Comparison of ENCODE assay signal across 11 mouse cellular contexts in genomic region chr1:57941734-57942133, GRCm38 (mm10).
"Had no signal": no experiment of that assay in that cellular context is flagged by ENCODE, and none has a peak within 500 bp of the region (broad histone marks: within the 10 kb centered on the region; RNA-seq: fewer than 3 reads in every experiment).

No protein-coding gene starts in this region.

- H3K9me3 ChIP-seq: kidney, embryonic 15.5 days; limb, embryonic 15.5 days; liver, embryonic 12.5 days; neural tube, embryonic 12.5 days had no signal

- H3K4me2 ChIP-seq: kidney, embryonic 15.5 days; limb, embryonic 15.5 days; liver, embryonic 12.5 days; lung, embryonic 14.5 days; neural tube, embryonic 12.5 days had no signal

- H3K4me3 ChIP-seq: kidney, embryonic 15.5 days; limb, embryonic 15.5 days; liver, embryonic 12.5 days; neural tube, embryonic 12.5 days had no signal

- ATAC-seq: liver, embryonic 12.5 days had no signal

- H3K27ac ChIP-seq: kidney, embryonic 15.5 days; limb, embryonic 15.5 days; liver, embryonic 12.5 days; neural tube, embryonic 12.5 days had no signal

- DNase-seq: kidney, adult 2 months; kidney, postnatal 14 days; lung, embryonic 14.5 days; lung, postnatal 10 days; lung, postnatal 4 days; right cerebral cortex, postnatal 14 days; thymus, postnatal 36 days had no signal

- H3K9ac ChIP-seq: kidney, embryonic 15.5 days; limb, embryonic 15.5 days; liver, embryonic 12.5 days; lung, embryonic 14.5 days; neural tube, embryonic 12.5 days had no signal

- H3K4me1 ChIP-seq: limb, embryonic 15.5 days; liver, embryonic 12.5 days had no signal

- H3K36me3 ChIP-seq: liver, embryonic 12.5 days had no signal

- H3K27me3 ChIP-seq: limb, embryonic 15.5 days; liver, embryonic 12.5 days; neural tube, embryonic 12.5 days had no signal
